Mouse (Mus musculus) stomach, postnatal 0 days (tissue): ENCODE measurements at regions not wholly inside any gene's neighbourhood (a gene's known extent, or its start where the extent isn't known, plus 50 kb on each side); places are given as distances from the start of the nearest gene placed in this dataset.

Source experiments
- CTCF ChIP-seq: IDR thresholded peaks from 2 replicates; pipeline ENCODE4 v1.5.1; 2016; ENCODE audit warnings: antibody characterized with exemption, low read depth, mild to moderate bottlenecking, moderate library complexity
- EP300 ChIP-seq: optimal IDR thresholded peaks from 2 replicates; pipeline ENCODE3; 2016; ENCODE audit warnings: antibody characterized with exemption

GRCm38 (mm10) chr1:124793026-124793425, 642.5 kb downstream of the Actr3 start:
- no peak for TF ChIP-seq CTCF
- TF ChIP-seq EP300, result no peak
